Mouse (Mus musculus) hindbrain, embryonic 10.5 days (tissue): ENCODE results near the gene Bcl2l1. TPM values are rescaled to one million over a fixed set of nuclear protein-coding genes. Genes with fewer than 3 reads are reported as not detected.

ENCODE experiments used
- DNase-seq: peaks from one replicate; pipeline ENCODE4 v3.0.0-alpha.2; 2017; ENCODE audit warnings: low spot score
- H3K27ac ChIP-seq: fragments of 300-500 bp; sonication (generic); 2 replicates; pipeline ENCODE4 v1.5.1; 2016; ENCODE audit warnings: mild to moderate bottlenecking, moderate library complexity
- H3K27me3 ChIP-seq: fragments of 300-500 bp; sonication (generic); 2 replicates; pipeline ENCODE4 v1.6.1; 2016; ENCODE audit warnings: mild to moderate bottlenecking; ENCODE audit not compliant: poor library complexity, insufficient read depth, severe bottlenecking
- H3K36me3 ChIP-seq: fragments of 300-500 bp; sonication (generic); 2 replicates; pipeline ENCODE4 v1.6.1; 2016; ENCODE audit warnings: mild to moderate bottlenecking, moderate library complexity
- H3K4me1 ChIP-seq: fragments of 300-500 bp; sonication (generic); replicated peaks from 2 replicates; pipeline ENCODE4 v1.6.1; 2016; ENCODE audit warnings: mild to moderate bottlenecking
- H3K4me3 ChIP-seq: fragments of 300-500 bp; sonication (generic); 2 replicates; pipeline ENCODE4 v1.5.1; 2016; ENCODE audit warnings: mild to moderate bottlenecking, moderate library complexity
- H3K9me3 ChIP-seq: fragments of 300-500 bp; sonication (generic); 2 replicates; pipeline ENCODE4 v1.6.1; 2016; ENCODE audit warnings: mild to moderate bottlenecking, moderate library complexity
- WGBS: fragments of 180-500 bp; shearing (Covaris S2); methylation state at CpG from one replicate; pipeline ENCODE4 v1.1.7; 2016; 5-methylcytosine and 5-hydroxymethylcytosine counted together
- polyA plus RNA-seq: library from polyadenylated mRNA; unstranded; fragments of >200 nt; fragmentation: Nextera tagmentation; extraction: Ambion mirVana; gene quantifications from 2 replicates; pipeline ENCODE4 v1.2.1, GENCODE M21; 2016

Gene Bcl2l1
- polyA plus RNA-seq, 1 experiment from 2014 or later: 128 TPM

- 68% methylated on average over 6 of the region's 6 CpGs for WGBS
- H3K27ac ChIP-seq: peak overlapping the region; percentile 71
- H3K4me3 ChIP-seq: no peak overlapping the region
These were observed 42.6 kb downstream of the Bcl2l1 start for GRCm38 (mm10) chr2:152788892-152789421.

GRCm38 (mm10) chr2:152787543-152787942 is 44.0 kb downstream of the Bcl2l1 start:
- Histone ChIP-seq H3K4me1 (peaks cover 39% of the 10 kb centered on the region), H3K27me3 (no peaks in the 10 kb centered on the region), H3K4me3 (no peak overlapping the region), H3K9me3 (no peaks in the 10 kb centered on the region), H3K36me3 (peaks cover 34% of the 10 kb centered on the region), H3K27ac (no peak overlapping the region)
- WGBS: 94% methylated on average over 6 of the region's 6 CpGs
- DNase-seq: no peak

More at GRCm38 (mm10) chr2:152788892-152789421, 42.6 kb downstream of the Bcl2l1 start:
- DNase-seq: no peak
- peaks cover 29% of the 10 kb centered on the region for H3K36me3 ChIP-seq
- peaks cover 45% of the 10 kb centered on the region for H3K4me1 ChIP-seq
- no peaks in the 10 kb centered on the region for H3K9me3 ChIP-seq
- no peaks in the 10 kb centered on the region for H3K27me3 ChIP-seq

GRCm38 (mm10) chr2:152787136-152787535 is 44.4 kb downstream of the Bcl2l1 start:
- no peak for DNase-seq
- Histone ChIP-seq H3K9me3 (no peaks in the 10 kb centered on the region), H3K36me3 (peaks cover 38% of the 10 kb centered on the region), H3K4me3 (no peak overlapping the region), H3K27me3 (no peaks in the 10 kb centered on the region), H3K27ac (no peak overlapping the region), H3K4me1 (peaks cover 37% of the 10 kb centered on the region)
- 100% methylated on average over 2 of the region's 2 CpGs for WGBS

- 68% methylated on average over 18 of the region's 18 CpGs for WGBS
- H3K4me3 ChIP-seq: no peak overlapping the region
- peak overlapping the region; percentile 73 for H3K27ac ChIP-seq
- H3K36me3 ChIP-seq: peaks cover 47% of the 10 kb centered on the region
- peak; percentile 20 for DNase-seq
- H3K9me3 ChIP-seq: no peaks in the 10 kb centered on the region
- H3K27me3 ChIP-seq: no peaks in the 10 kb centered on the region
- H3K4me1 ChIP-seq: peaks cover 48% of the 10 kb centered on the region
These were observed 45.8 kb downstream of the Bcl2l1 start for GRCm38 (mm10) chr2:152785446-152786350.

GRCm38 (mm10) chr2:152784640-152785039 is 46.9 kb downstream of the Bcl2l1 start:
- Histone ChIP-seq H3K4me3 (no peak overlapping the region), H3K27ac (no peak overlapping the region), H3K4me1 (peaks cover 48% of the 10 kb centered on the region), H3K27me3 (no peaks in the 10 kb centered on the region), H3K9me3 (no peaks in the 10 kb centered on the region), H3K36me3 (peaks cover 53% of the 10 kb centered on the region)
- 97% methylated on average over 8 of the region's 8 CpGs for WGBS
- no peak for DNase-seq

GRCm38 (mm10) chr2:152783241-152783640 is 48.3 kb downstream of the Bcl2l1 start:
- DNase-seq: no peak
- Histone ChIP-seq H3K4me3 (no peak overlapping the region), H3K36me3 (peaks cover 63% of the 10 kb centered on the region), H3K27me3 (no peaks in the 10 kb centered on the region), H3K9me3 (no peaks in the 10 kb centered on the region), H3K27ac (no peak overlapping the region), H3K4me1 (peaks cover 35% of the 10 kb centered on the region)
- whole genome bisulfite sequencing: 94% methylated on average over 5 of the region's 5 CpGs

- Histone ChIP-seq H3K27ac (no peak overlapping the region), H3K27me3 (no peaks in the 10 kb centered on the region), H3K4me1 (peaks cover 35% of the 10 kb centered on the region), H3K36me3 (peaks cover 63% of the 10 kb centered on the region), H3K4me3 (no peak overlapping the region), H3K9me3 (no peaks in the 10 kb centered on the region)
- DNase-seq: no peak
- 89% methylated on average over 5 of the region's 5 CpGs for WGBS
These were observed 48.9 kb downstream of the Bcl2l1 start for GRCm38 (mm10) chr2:152782656-152783055.

- Histone ChIP-seq H3K27ac (0 out of 2 replicates have a peak overlapping the region, but pooled peaks have one; percentile 2), H3K9me3 (no peaks in the 10 kb centered on the region), H3K4me3 (no peak overlapping the region), H3K36me3 (peaks cover 63% of the 10 kb centered on the region), H3K27me3 (no peaks in the 10 kb centered on the region), H3K4me1 (peaks cover 35% of the 10 kb centered on the region)
- 88% methylated on average over 3 of the region's 3 CpGs for WGBS
- DNase-seq: no peak
These were observed 50.4 kb downstream of the Bcl2l1 start for GRCm38 (mm10) chr2:152781031-152781711.

GRCm38 (mm10) chr2:152780466-152780865 is 51.1 kb downstream of the Bcl2l1 start:
- Histone ChIP-seq H3K36me3 (peaks cover 61% of the 10 kb centered on the region), H3K9me3 (no peaks in the 10 kb centered on the region), H3K27me3 (no peaks in the 10 kb centered on the region), H3K27ac (no peak overlapping the region), H3K4me3 (no peak overlapping the region), H3K4me1 (peaks cover 28% of the 10 kb centered on the region)
- 85% methylated on average over 2 of the region's 2 CpGs for WGBS
- DNase-seq: no peak

- 90% methylated on average over 3 of the region's 3 CpGs for WGBS
- Histone ChIP-seq H3K27ac (no peak overlapping the region), H3K4me1 (peaks cover 17% of the 10 kb centered on the region; the same call in 1 of the 2 replicates), H3K36me3 (peaks cover 37% of the 10 kb centered on the region), H3K4me3 (no peak overlapping the region), H3K9me3 (no peaks in the 10 kb centered on the region), H3K27me3 (no peaks in the 10 kb centered on the region)
- no peak for DNase-seq
These were observed 54.4 kb downstream of the Bcl2l1 start for GRCm38 (mm10) chr2:152777081-152777480.

- WGBS: 90% methylated on average over 2 of the region's 2 CpGs
- no peak overlapping the region for H3K4me3 ChIP-seq
These were observed 55.1 kb downstream of the Bcl2l1 start for GRCm38 (mm10) chr2:152776435-152776834.

GRCm38 (mm10) chr2:152776019-152776418 is 55.5 kb downstream of the Bcl2l1 start:
- no peak overlapping the region for H3K4me3 ChIP-seq
- no peak overlapping the region for H3K27ac ChIP-seq
- no peaks in the 10 kb centered on the region for H3K9me3 ChIP-seq
- H3K27me3 ChIP-seq: no peaks in the 10 kb centered on the region
- peaks cover 6% of the 10 kb centered on the region; the same call in 1 of the 2 replicates for H3K4me1 ChIP-seq
- H3K36me3 ChIP-seq: peaks cover 26% of the 10 kb centered on the region
- DNase-seq: no peak
- 91% methylated on average over 3 of the region's 3 CpGs for WGBS

More at GRCm38 (mm10) chr2:152776435-152776834, 55.1 kb downstream of the Bcl2l1 start:
- DNase-seq: no peak
- H3K27me3 ChIP-seq: no peaks in the 10 kb centered on the region
- H3K4me1 ChIP-seq: peaks cover 10% of the 10 kb centered on the region; the same call in 1 of the 2 replicates
- peaks cover 30% of the 10 kb centered on the region for H3K36me3 ChIP-seq
- H3K9me3 ChIP-seq: no peaks in the 10 kb centered on the region
- no peak overlapping the region for H3K27ac ChIP-seq
